Mouse (Mus musculus) neural tube, postnatal 0 days (tissue): ENCODE results near the gene Olfr1441. TPM values are rescaled to one million over a fixed set of nuclear protein-coding genes. Genes with fewer than 3 reads are reported as not detected.

Experiments
- polyA plus RNA-seq: library from polyadenylated mRNA; unstranded; fragments of >200 nt; fragmentation: Nextera tagmentation; extraction: Ambion mirVana; gene quantifications from 2 replicates; pipeline ENCODE4 v1.2.1, GENCODE M21; 2015

Olfr1441 gene
- polyA plus RNA-seq: not detected in 2 replicates

DNA sequence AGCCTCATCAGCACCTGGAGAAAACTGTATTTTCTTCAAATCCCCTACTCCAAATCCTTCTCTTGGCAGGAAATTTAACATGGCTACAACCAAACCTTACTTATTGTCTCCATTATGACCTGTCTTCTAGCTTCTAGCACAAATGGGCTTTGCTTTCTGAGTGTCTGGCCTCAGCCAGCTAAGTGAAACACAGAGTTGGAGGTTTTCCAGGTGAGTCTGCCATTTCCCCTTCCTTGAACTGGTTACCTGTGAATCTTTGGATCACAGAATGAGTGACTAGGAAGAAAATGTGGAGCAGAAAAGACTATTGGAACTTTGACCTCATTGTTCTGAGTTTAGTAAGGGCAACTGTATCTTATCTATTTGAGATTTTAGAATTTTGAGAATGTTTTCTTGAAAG, at the start of gene Olfr1441:
Gene Olfr1441, plus strand, starts transcription at position 73 of the 400 bp plus-strand sequence.

DNA sequence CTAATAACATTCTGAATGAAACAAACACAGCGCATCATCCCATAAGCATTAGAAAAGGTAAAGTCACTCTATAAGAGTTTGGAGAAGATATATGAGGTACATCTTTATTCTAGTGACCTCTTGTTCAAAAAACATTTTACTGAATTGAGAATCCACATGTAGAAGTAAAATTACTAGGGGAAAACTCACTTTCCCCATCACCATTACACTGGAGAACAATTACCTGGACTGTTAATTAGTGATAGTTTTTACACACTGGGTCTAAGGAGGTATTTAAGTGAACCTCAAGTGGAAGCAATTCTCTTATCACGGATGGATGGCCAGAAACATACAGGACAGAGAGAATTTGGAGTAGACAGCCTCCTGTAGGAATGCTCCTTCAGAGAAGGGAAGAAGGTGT, 30.3 kb upstream of the Olfr1441 start, which contains the start of gene Olfr1440:
Gene Olfr1440, plus strand, starts transcription at position 301 of the 400 bp plus-strand sequence.

DNA sequence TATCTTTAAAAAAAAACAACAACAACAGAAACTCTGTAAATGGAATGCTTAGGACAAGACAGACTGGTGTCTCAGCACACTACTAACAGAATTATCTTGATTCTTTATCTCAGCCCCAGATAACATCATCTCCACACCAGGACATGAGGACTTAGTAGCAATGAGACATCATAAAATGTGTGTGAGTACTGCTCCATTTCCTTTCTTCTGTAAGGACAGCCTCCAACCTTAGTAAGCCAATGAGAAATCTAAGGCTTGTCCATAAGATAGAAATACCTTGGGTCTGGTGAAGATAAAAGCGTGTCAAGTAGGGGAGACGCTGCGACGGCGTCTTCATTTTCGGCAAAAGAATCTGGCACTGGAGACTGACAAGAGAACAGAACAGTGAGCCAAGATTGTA, 10.4 kb downstream of the Olfr1441 start, which contains the start of gene Pfpl:
Gene Pfpl, plus strand, starts transcription at position 301 of the 400 bp plus-strand sequence.

DNA sequence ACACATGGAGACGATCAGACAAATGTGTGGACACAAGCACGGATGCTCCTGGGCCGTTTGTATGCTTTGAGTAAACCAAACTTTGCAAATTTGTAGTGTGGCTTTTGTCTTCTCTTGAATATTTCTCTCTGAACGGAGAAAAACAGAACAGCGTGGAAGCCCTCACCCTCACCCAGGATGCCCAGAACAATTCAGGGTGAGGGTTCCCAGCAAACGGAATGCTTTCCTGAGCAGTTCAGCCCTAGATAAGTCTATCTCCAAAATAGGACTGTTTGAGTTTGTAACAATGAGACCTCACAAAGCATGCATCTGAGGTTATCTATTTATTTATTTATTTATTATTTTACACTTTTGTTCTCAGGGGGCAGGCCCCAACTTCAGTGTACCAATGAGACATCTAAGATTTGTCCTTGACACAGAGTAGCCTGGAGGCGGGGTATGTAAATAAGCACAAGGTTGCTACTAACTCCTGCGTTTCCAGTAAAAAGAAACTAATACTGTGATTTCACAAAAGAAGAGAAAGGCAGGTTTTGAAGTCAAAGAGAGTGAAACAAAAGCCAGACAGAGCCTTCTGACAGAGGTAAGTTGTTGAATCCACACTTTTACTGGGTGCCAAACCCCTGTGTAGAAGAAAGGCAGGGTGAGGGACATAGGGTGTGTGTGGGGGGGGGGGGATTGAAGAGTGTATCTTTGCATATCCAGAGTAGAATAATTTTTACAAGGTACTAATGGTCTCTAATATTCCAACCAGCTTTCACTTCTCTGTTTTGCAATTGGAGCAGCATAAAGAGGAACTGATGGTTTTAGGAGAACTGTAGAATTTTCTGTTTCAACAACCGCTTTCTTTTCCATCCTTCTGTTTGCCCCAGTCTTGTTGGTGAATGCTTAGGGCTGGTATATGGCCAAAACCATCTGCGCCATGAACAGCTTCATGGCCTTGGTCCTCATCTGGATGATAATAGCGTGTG, 43.3 kb downstream of the Olfr1441 start, which contains the start of gene Mpeg1:
Gene Mpeg1, plus strand, starts transcription at position 498 of the 968 bp plus-strand sequence.

Other genes starting within 250 kb of the Olfr1441 start
- not detected in 2 replicates for gene Olfr1555-ps1, start 247.3 kb upstream of the Olfr1441 start, polyA plus RNA-seq
- gene Olfr1431, start 216.8 kb upstream of the Olfr1441 start, polyA plus RNA-seq: not detected in 2 replicates
- not detected in 2 replicates for gene Olfr1432, start 184.8 kb upstream of the Olfr1441 start, polyA plus RNA-seq
- not detected in 2 replicates for gene Olfr262, start 175.8 kb upstream of the Olfr1441 start, polyA plus RNA-seq
- not detected in 2 replicates for gene Olfr235, start 156.4 kb upstream of the Olfr1441 start, polyA plus RNA-seq
- not detected in 2 replicates for gene Olfr1434, start 137.6 kb upstream of the Olfr1441 start, polyA plus RNA-seq
- not detected in 2 replicates for gene Olfr1436, start 118.3 kb upstream of the Olfr1441 start, polyA plus RNA-seq
- not detected in 2 replicates for gene Olfr1437, start 92.3 kb upstream of the Olfr1441 start, polyA plus RNA-seq
- not detected in 2 replicates for gene Olfr1438-ps1, start 81.5 kb upstream of the Olfr1441 start, polyA plus RNA-seq
- not detected in 2 replicates for gene Olfr1440, start 30.2 kb upstream of the Olfr1441 start, polyA plus RNA-seq
- gene Pfpl, start 10.5 kb downstream of the Olfr1441 start, polyA plus RNA-seq: 0.05 TPM in 1 of 2 replicates, not detected in the other
- 1.1 and 1.4 TPM in 2 replicates for gene Mpeg1, start 43.3 kb downstream of the Olfr1441 start, polyA plus RNA-seq
- gene Dtx4, start 84.0 kb downstream of the Olfr1441 start, polyA plus RNA-seq: 26.2 and 30.4 TPM in 2 replicates
- 3.4 and 3.5 TPM in 2 replicates for gene Fam111a, start 128.3 kb downstream of the Olfr1441 start, polyA plus RNA-seq
- gene Gm4952, start 182.5 kb downstream of the Olfr1441 start, polyA plus RNA-seq: 0.19 and 0.29 TPM in 2 replicates
- 0.04 TPM in 1 of 2 replicates, not detected in the other for gene Glyat, start 215.9 kb downstream of the Olfr1441 start, polyA plus RNA-seq